Mouse (Mus musculus): ENCODE data around the gene Gzmk.
A peak's percentile ranks its signal among the peaks of the same experiment; 100 is the strongest.

GRCm38 (mm10) chr13:113266495-113266951 is 40.8 kb upstream of the Gzmk start:
- TF ChIP-seq POLR2A (IDR thresholded peaks at IDR 0.05; ENCODE audit: control insufficient read depth in 1 of 2, insufficient read depth in 1 of 2, low read depth in 1 of 2, low read length in 2 of 2, poor library complexity in 1 of 2) (no peak), TBP (IDR thresholded peaks at IDR 0.05; ENCODE audit: low read depth, low read length) (no peak), HCFC1 (IDR thresholded peaks at IDR 0.05; ENCODE audit: low read depth, low read length) (no peak), EP300 (IDR thresholded peaks at IDR 0.05; ENCODE audit: low read depth in 1 of 2, low read length in 2 of 2) (no peak), MAFK (IDR thresholded peaks at IDR 0.05; ENCODE audit: borderline replicate concordance, low read depth, low read length) (no peak), CTCF (IDR thresholded peaks at IDR 0.05 in 2 of 3, conservative IDR thresholded peaks at IDR 0.05 in 1 of 3; ENCODE audit: control insufficient read depth in 1 of 3, insufficient read depth in 1 of 3, low read depth in 2 of 3, low read length in 3 of 3, poor library complexity in 1 of 3, severe bottlenecking in 1 of 3) (peak; percentile 56 to 80 (median 74)), MAZ (IDR thresholded peaks at IDR 0.05; ENCODE audit: low read depth, low read length) (no peak), GABPA (IDR thresholded peaks at IDR 0.05; ENCODE audit: low read depth, low read length) (no peak), RCOR1 (IDR thresholded peaks at IDR 0.05; ENCODE audit: low read depth, low read length) (no peak), POLR2AphosphoS2 (IDR thresholded peaks at IDR 0.05; ENCODE audit: low read length) (no peak), USF1 (IDR thresholded peaks at IDR 0.05; ENCODE audit: low read depth, low read length) (no peak), GATA1 (IDR thresholded peaks at IDR 0.05; ENCODE audit: low read depth, low read length) (no peak), CHD2 (IDR thresholded peaks at IDR 0.05; ENCODE audit: low read length) (no peak)
